Mouse (Mus musculus): ENCODE data around the gene Cir1.

DNA sequence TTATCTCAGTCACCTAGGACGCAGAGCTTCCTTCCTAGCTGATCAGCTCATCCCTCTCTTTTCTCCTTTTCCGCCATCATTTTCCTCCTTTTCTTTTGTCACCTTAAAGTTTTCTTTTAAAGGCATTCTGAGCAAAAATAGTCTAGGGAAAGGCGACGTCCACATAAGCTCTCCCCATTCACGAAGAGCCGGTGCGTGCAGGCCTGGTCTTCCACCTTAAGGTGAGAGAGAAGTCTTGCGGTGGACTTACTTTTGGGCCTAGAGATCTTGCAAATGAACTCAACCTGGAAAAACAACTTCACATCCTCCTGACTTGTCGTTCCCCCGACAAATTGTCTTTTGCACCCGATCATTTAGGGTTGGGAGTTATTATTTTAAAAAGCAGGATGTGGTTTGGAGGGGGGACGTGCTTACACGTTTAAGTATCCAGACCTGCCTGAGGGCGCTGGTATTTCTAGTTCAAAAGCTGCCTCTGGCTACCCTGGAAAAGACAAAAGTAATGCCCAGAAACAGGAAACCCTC is 42.4 kb downstream of the Cir1 start:
- no peak for TF ChIP-seq CTCF (IDR thresholded peaks at IDR 0.05; ENCODE audit: low read depth, low read length)
- no peak for TF ChIP-seq POLR2A (IDR thresholded peaks at IDR 0.05; ENCODE audit: insufficient read depth, low read length)
- no peak for TF ChIP-seq EP300 (IDR thresholded peaks at IDR 0.05; ENCODE audit: insufficient read depth, low read depth, low read length)
